In genomic region chr9:111026791-111027190, GRCm38 (mm10) we compare ENCODE assay signal across 40 mouse cellular contexts. TPM values are rescaled to one million over a fixed set of nuclear protein-coding genes. Genes with fewer than 3 reads are reported as not detected.
"Had no signal": no experiment of that assay in that cellular context is flagged by ENCODE, and none has a peak within 500 bp of the region (broad histone marks: within the 10 kb centered on the region; RNA-seq: fewer than 3 reads in every experiment).

No protein-coding gene starts in this region.

- H3K4me2 ChIP-seq: limb, embryonic 12.5 days; limb, embryonic 13.5 days; limb, embryonic 15.5 days; liver, embryonic 11.5 days; liver, embryonic 12.5 days; liver, embryonic 13.5 days; liver, embryonic 15.5 days; lung, embryonic 14.5 days; lung, embryonic 15.5 days; midbrain, embryonic 11.5 days; midbrain, embryonic 12.5 days; midbrain, embryonic 13.5 days; midbrain, embryonic 15.5 days; neural tube, embryonic 12.5 days had no signal

- H3K36me3 ChIP-seq: limb, embryonic 10.5 days; limb, embryonic 12.5 days; limb, embryonic 13.5 days; limb, embryonic 15.5 days; liver, embryonic 12.5 days; liver, embryonic 13.5 days; liver, embryonic 15.5 days; lung, embryonic 15.5 days; midbrain, embryonic 10.5 days; midbrain, embryonic 12.5 days; midbrain, embryonic 13.5 days; midbrain, embryonic 15.5 days; neural tube, embryonic 12.5 days had no signal

- ATAC-seq: liver, embryonic 12.5 days; liver, postnatal 0 days; lung, postnatal 0 days; midbrain, embryonic 13.5 days; midbrain, embryonic 15.5 days; midbrain, embryonic 16.5 days had no signal

- H3K4me3 ChIP-seq: limb, embryonic 10.5 days; limb, embryonic 12.5 days; limb, embryonic 13.5 days; limb, embryonic 15.5 days; liver, embryonic 12.5 days; liver, embryonic 13.5 days; liver, embryonic 15.5 days; lung, embryonic 15.5 days; megakaryocyte, embryonic 14.5 days; midbrain, embryonic 10.5 days; midbrain, embryonic 12.5 days; midbrain, embryonic 13.5 days; midbrain, embryonic 15.5 days; myocyte; neural tube, embryonic 12.5 days had no signal

- H3K27ac ChIP-seq: limb, embryonic 10.5 days; limb, embryonic 12.5 days; limb, embryonic 13.5 days; limb, embryonic 15.5 days; liver, embryonic 12.5 days; liver, embryonic 13.5 days; liver, embryonic 14.5 days; liver, embryonic 15.5 days; lung, embryonic 15.5 days; macrophage; midbrain, embryonic 10.5 days; midbrain, embryonic 12.5 days; midbrain, embryonic 13.5 days; midbrain, embryonic 15.5 days; neural tube, embryonic 12.5 days had no signal

- H3K9me3 ChIP-seq: limb, embryonic 10.5 days; limb, embryonic 12.5 days; limb, embryonic 13.5 days; limb, embryonic 15.5 days; liver, embryonic 12.5 days; liver, embryonic 13.5 days; liver, embryonic 15.5 days; lung, embryonic 15.5 days; midbrain, embryonic 10.5 days; midbrain, embryonic 12.5 days; midbrain, embryonic 13.5 days; midbrain, embryonic 15.5 days; neural tube, embryonic 12.5 days had no signal

- H3K4me1 ChIP-seq: limb, embryonic 10.5 days; limb, embryonic 12.5 days; limb, embryonic 13.5 days; limb, embryonic 15.5 days; liver, embryonic 13.5 days; liver, embryonic 15.5 days; lung, embryonic 15.5 days; midbrain, embryonic 10.5 days; midbrain, embryonic 12.5 days; midbrain, embryonic 13.5 days; midbrain, embryonic 15.5 days; neural tube, embryonic 12.5 days had no signal

- DNase-seq: left cerebral cortex, postnatal 4 days; liver; liver, embryonic 13.5 days; liver, postnatal 0 days; lung, adult 18-20 months; lung, adult 2 months; lung, embryonic 14.5 days; lung, postnatal 10 days; lung, postnatal 14 days; lung, postnatal 36 days; lung, postnatal 4 days; midbrain, embryonic 14.5 days had no signal

- H3K27me3 ChIP-seq: limb, embryonic 12.5 days; limb, embryonic 13.5 days; limb, embryonic 15.5 days; liver, embryonic 12.5 days; liver, embryonic 13.5 days; liver, embryonic 15.5 days; lung, embryonic 15.5 days; midbrain, embryonic 12.5 days; midbrain, embryonic 15.5 days; neural tube, embryonic 12.5 days had no signal

- H3K9ac ChIP-seq: limb, embryonic 12.5 days; limb, embryonic 13.5 days; limb, embryonic 15.5 days; liver, embryonic 12.5 days; liver, embryonic 13.5 days; liver, embryonic 14.5 days; liver, embryonic 15.5 days; liver, postnatal 0 days; lung, embryonic 14.5 days; lung, embryonic 15.5 days; midbrain, embryonic 12.5 days; midbrain, embryonic 13.5 days; midbrain, embryonic 15.5 days; neural tube, embryonic 12.5 days had no signal

RNA-seq across cellular contexts. Expression of gene Ltf, which starts 7.7 kb away (rescaled TPM):
- total RNA-seq: left cerebral cortex, postnatal 25 days had no signal
- polyA plus RNA-seq: limb, embryonic 10.5 days; midbrain, embryonic 10.5 days; myocyte; neural tube, embryonic 11.5 days had no signal

RNA-seq across cellular contexts. Expression of gene Rtp3, which starts 36.4 kb away (rescaled TPM):
- total RNA-seq: megakaryocyte progenitor cell, adult 5-6 weeks; megakaryocyte, adult 5-6 weeks; megakaryocyte-erythroid progenitor cell, adult 5-6 weeks; midbrain, postnatal 0 days; monocyte, adult 5-6 weeks had no signal
- polyA plus RNA-seq: limb, embryonic 10.5 days; limb, embryonic 11.5 days; limb, embryonic 12.5 days; limb, embryonic 13.5 days; limb, embryonic 15.5 days; macrophage; midbrain, embryonic 10.5 days; midbrain, embryonic 12.5 days; midbrain, embryonic 13.5 days; midbrain, embryonic 14.5 days; midbrain, embryonic 15.5 days; midbrain, postnatal 0 days; myocyte; neural tube, embryonic 11.5 days; neural tube, embryonic 12.5 days had no signal
